Mouse (Mus musculus): ENCODE measurements around the gene Tcp1. TPM values are rescaled to one million over a fixed set of nuclear protein-coding genes. Genes with fewer than 3 reads are reported as not detected.

Gene Tcp1
- polyA plus RNA-seq, 1 experiment = 23.7 TPM

DNA sequence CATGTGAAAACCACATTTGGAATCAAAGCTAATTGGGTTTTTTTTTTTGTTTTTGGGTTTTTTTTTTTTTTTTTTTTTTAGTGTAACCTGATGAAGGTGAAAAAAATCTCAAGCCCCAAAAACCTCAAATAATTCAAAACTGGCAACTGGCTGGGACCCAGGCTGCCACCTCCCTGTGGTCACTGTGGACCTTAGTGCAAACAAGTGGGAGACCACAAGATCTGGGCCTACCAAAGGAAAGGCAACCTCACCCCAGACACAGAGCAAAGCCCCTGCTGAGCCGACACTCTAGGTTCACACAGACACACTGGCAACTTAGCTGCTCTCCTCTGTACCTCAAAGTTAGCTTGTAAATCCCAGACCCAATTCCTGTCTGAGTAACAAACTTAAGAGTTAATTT is 11.2 kb upstream of the Tcp1 start:
- no peak for TF ChIP-seq GATA1 (IDR thresholded peaks at IDR 0.05; ENCODE audit: low read length)

DNA sequence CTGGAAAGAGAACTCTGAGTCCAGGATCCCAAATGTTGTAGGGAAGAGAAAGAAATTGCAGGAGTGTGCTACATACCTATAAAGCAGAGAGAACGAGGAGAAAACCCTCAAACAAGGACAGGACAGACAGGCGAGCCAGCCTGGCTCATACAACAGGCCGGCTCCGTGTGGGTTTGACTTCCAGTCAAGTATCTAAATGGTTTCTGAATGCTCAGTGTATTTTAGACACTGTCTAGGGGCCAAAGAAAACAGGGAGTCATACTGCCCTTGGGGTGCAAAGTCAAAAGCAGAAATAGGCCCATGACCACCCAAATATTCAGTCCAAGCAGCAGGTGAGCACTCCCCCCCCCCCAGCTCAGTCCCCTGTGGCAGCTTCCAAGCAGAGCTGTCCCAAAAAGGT is 9.7 kb upstream of the Tcp1 start:
- TF ChIP-seq GATA1 (IDR thresholded peaks at IDR 0.05; ENCODE audit: low read length) = no peak

DNA sequence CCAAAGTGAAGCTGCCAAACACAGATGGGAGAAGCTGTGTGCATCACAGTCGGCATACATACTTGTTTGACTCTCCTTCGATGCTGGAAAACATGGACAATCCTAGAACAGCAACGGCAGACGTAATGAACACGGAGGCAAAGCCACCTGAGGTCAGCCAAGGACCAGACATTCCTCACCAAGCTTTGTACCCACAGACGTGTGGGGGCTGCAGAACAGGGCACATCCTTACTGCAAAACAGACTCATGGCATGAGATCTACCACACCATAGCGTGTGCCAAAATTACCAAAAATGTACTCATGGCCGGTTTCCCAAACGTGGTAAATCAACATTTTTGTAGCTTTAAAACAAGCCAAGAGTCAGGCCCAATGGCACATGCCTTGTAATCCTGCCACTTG is 9.1 kb upstream of the Tcp1 start:
- TF ChIP-seq GATA1 (IDR thresholded peaks at IDR 0.05; ENCODE audit: low read length) = no peak

GRCm38 (mm10) chr17:12909361-12910280 is 5.9 kb upstream of the Tcp1 start, which contains the start of gene Pnldc1:
Gene Pnldc1 (minus strand): TSS chr17:12910230.
- no peak for TF ChIP-seq GATA1 (IDR thresholded peaks at IDR 0.05; ENCODE audit: low read length)

- no peak for TF ChIP-seq GATA1 (IDR thresholded peaks at IDR 0.05; ENCODE audit: low read length)
Measured at GRCm38 (mm10) chr17:12910391-12910790, 5.1 kb upstream of the Tcp1 start.

DNA sequence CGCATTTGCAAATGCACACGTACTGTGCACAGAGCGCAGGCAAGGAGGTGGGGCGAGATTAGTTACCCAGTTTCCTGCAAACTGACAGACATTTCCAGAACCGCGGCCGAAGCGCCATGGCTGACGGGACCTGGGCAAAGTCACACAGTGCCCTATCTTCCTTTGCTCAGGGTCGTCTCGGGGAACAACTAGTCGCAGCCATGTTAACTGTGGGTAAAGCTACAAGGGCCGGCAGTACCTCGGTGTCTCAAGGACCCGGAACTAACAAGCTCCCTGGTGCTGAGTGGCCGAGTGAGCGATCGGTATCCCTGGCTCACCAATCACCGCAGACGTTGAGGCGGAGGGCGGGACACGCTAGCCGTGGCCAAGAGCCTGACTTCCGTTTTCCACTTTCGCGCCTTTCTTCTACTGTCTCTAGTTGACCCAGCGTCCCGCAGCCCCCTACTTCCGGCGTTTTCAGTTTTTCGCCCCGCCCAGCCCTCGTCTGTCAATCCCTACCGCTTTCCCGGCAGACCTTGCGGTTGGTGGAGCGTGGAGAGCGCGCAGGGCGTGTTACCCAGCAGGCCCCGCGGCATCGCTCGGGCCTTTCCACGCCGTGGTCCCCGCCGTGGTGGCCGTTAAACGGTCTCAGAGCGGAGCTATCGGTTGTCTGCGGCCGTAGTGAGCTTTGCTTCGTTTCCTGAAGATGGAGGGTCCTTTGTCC is 531 bp downstream of the Tcp1 start, which contains the start of gene Mrpl18:
Gene Mrpl18, minus strand, starts transcription at position 465 of the 703 bp plus-strand sequence.
- no peak for TF ChIP-seq GATA1 (IDR thresholded peaks at IDR 0.05; ENCODE audit: low read length)

GRCm38 (mm10) chr17:12916588-12917380 is 1.3 kb downstream of the Tcp1 start:
- TF ChIP-seq GATA1 (IDR thresholded peaks at IDR 0.05; ENCODE audit: low read length) = no peak

DNA sequence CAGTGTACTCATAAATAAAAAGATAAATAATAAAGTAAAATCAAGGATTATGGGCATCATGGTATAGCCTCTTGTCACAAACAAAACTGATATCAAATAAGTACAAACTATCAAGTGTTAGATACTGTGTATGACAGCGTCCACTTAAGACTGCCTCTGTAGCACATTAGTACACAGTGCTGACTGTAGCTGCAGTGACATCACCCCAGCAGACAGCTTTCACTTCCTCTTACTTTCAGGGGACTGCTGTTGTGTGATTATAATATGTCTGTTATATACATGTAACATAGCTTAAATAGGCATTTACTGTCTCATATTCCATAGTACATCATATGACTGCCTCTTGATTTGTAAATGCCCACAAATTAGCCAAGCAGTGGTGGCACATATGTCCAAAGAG is 5.6 kb downstream of the Tcp1 start:
- no peak for TF ChIP-seq GATA1 (IDR thresholded peaks at IDR 0.05; ENCODE audit: low read length)

DNA sequence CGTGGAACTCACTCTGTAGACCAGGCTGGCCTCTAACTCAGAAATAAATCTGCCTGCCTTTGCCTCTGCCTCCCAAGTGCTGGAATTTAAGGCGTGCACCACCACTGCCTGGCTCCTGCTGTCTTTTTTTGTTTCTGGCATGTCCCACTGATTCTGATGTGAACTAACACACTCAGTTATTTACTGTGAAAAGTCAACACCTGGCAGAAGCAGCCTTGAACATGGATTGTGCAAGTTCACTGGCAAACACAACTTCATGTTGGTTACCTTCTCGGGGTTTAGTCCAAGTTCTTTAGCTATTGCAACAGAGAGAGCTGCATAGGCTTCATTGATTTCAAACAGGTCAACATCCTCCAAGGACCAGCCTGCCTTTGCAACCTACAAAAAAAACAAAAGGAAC is 9.5 kb downstream of the Tcp1 start:
- no peak for TF ChIP-seq GATA1 (IDR thresholded peaks at IDR 0.05; ENCODE audit: low read length)

DNA sequence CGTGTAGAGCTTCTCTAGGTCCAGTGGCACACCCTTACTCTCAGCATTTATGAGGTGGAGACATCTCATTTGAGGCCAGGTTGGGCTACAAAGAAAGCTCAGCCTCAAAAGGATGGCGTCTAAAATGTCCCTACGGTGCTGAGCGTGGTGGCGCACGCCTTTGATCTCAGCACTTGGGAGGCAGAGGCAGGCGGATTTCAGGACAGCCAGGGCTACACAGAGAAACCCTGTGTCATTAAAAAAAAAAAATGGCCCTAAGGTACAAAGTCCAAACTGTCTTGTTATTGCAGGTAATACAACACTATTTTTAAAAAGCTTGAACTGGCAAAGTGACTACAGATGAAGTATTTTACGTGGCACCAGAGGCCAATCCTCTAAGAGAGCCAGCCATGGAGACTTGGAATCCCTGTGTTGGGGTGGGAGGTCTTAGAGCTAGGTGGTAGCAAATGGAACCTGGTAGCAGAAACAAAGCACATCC is 10.2 kb downstream of the Tcp1 start:
- no peak for TF ChIP-seq GATA1 (IDR thresholded peaks at IDR 0.05; ENCODE audit: low read length)

GRCm38 (mm10) chr17:12935719-12936118 is 20.2 kb downstream of the Tcp1 start:
- no peak for TF ChIP-seq GATA1 (IDR thresholded peaks at IDR 0.05; ENCODE audit: low read length)

GRCm38 (mm10) chr17:12937412-12937970 is 22.0 kb downstream of the Tcp1 start:
- no peak for TF ChIP-seq GATA1 (IDR thresholded peaks at IDR 0.05; ENCODE audit: low read length)

- no peak for TF ChIP-seq GATA1 (IDR thresholded peaks at IDR 0.05; ENCODE audit: low read length)
Measured at GRCm38 (mm10) chr17:12938077-12938476, 22.6 kb downstream of the Tcp1 start.

GRCm38 (mm10) chr17:12940151-12940805 is 24.8 kb downstream of the Tcp1 start, which contains the start of gene Acat3:
Gene Acat3 (minus strand): TSS chr17:12940600.
- no peak for TF ChIP-seq GATA1 (IDR thresholded peaks at IDR 0.05; ENCODE audit: low read length)

All from G1E-ER4 (cell line).